Mouse (Mus musculus) liver, postnatal 0 days (tissue): ENCODE data around the gene Ube2ql1.

Experiments
- CTCF ChIP-seq: sonication (generic); IDR thresholded peaks from 2 replicates; pipeline ENCODE4 v1.5.1; 2016; ENCODE audit warnings: antibody characterized with exemption, low read depth
- EP300 ChIP-seq: IDR thresholded peaks from 2 replicates; pipeline ENCODE4 v1.6.1; 2016; ENCODE audit warnings: antibody characterized with exemption, low read depth, mild to moderate bottlenecking

GRCm38 (mm10) chr13:69696333-69696991, 43.2 kb downstream of the Ube2ql1 start:
- peak; percentile 80 for TF ChIP-seq CTCF
- no peak for TF ChIP-seq EP300
